Mouse (Mus musculus): ENCODE measurements around the gene Krtap27-1. TPM values are rescaled to one million over a fixed set of nuclear protein-coding genes. Genes with fewer than 3 reads are reported as not detected.

The Krtap27-1 gene
- not detected for total RNA-seq (2021)

- DNase-seq (ENCODE audit: extremely low spot score in 1 of 2, low spot score in 1 of 2): no peak
These were observed at the start of gene Krtap27-1 for GRCm38 (mm10) chr16:88671571-88671970. TSS of gene Krtap27-1 (minus strand) at chr16:88671671.

GRCm38 (mm10) chr16:88720031-88720430, 48.6 kb upstream of the Krtap27-1 start:
- no peak for DNase-seq (ENCODE audit: extremely low spot score in 1 of 2, low spot score in 1 of 2)

DNA sequence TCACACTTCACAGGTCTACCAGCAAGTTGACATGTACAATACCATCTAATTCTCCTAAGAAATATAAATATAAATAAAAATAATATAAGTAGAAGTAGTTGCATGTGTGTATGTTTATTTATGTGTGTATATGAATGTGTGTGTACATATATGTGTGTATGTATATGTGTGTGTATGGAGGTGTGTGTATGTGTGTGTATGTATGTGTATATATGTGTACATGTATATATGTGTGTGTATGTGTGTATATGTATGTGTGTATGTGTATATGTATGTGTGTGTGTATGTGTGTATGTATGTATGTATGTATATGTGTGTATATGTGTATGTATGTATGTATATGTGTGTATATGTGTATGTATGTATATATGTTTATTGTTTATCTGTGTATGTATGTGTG, 45.1 kb upstream of the Krtap27-1 start:
- no peak for DNase-seq (ENCODE audit: extremely low spot score in 1 of 2, low spot score in 1 of 2)

GRCm38 (mm10) chr16:88711245-88711644, 39.8 kb upstream of the Krtap27-1 start:
- DNase-seq (ENCODE audit: extremely low spot score in 1 of 2, low spot score in 1 of 2): no peak

DNA sequence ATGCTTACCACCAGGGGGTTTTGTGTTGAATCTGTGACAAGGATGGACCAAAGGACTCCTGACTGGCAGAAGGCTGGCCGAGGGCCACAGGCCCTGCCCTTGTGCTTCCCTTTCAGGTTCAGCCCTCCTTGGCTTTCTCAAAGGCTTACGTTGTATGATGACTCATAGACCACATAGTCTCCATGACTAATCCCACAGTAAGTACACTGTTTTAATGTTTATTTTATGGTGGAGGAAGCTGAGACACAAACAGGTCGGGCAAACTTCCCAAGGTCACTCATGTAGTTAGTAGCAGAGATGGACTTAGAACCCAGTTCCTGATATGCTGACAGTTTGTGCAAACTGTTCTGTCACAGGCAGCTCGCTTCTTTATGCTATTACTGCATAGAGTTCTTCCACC, 39.3 kb upstream of the Krtap27-1 start:
- no peak for DNase-seq (ENCODE audit: extremely low spot score in 1 of 2, low spot score in 1 of 2)

- DNase-seq (ENCODE audit: extremely low spot score in 1 of 2, low spot score in 1 of 2): no peak
These were observed 36.1 kb upstream of the Krtap27-1 start, which contains the start of gene 2310061N02Rik for GRCm38 (mm10) chr16:88707496-88708012. TSS of gene 2310061N02Rik (minus strand) at chr16:88707962.

DNA sequence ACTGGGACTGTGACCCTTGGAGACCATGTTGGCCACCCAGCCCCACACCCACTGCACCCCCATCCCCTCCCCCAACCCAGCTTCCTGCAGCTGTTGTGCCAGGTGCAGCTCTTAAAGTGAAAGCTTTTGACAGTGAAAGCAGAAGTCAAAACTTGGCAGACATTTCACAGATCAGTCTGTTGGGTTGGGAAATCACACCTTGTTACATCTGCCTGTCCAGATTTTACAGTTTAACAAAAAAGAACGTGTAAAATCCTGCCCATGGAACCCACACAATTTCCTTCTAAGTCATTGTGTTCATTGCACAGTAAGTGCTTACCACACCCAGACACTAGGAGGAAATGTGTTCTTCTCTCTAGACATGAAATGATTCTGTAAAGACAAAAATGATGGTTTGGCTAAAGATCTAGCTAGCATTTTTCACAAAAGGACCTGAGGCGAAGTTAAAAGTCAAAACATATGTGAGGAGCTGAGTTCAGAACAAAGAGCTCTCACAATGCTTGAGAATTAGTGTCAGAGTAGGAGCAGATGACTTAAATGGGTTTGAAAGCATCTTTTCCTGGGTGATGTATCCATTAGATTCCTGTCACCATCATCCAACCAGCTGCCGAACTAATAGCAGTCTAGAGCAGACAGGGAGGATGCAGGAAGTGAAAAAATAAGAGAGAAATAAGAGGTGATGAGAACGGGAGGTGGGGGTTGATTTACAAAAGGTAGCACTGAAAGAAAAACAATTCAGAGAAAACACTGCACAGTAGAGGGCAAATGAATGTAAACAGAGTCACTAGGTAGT, 29.8 kb upstream of the Krtap27-1 start:
- no peak for DNase-seq (ENCODE audit: extremely low spot score in 1 of 2, low spot score in 1 of 2)

- DNase-seq (ENCODE audit: extremely low spot score in 1 of 2, low spot score in 1 of 2): no peak
These were observed 24.8 kb upstream of the Krtap27-1 start for GRCm38 (mm10) chr16:88696256-88696655.

DNA sequence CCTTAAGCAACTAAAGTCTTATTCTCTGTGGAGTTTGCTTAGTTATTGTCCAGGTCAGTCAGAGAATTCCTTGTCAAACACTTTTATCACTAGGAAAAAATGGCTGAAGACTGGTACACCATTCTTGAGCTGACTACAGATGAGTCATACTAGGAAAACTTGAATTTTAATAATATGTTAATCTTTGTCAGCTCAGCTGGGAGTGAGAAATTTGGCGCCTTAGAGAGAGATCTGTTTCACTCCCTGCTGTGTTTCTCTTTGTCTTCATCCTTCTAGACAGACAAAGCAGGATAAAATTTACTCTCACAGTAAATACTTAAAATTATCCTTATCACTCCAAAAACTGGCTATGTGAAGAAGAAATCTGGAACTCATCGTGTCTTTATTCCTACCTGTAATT, 9.8 kb upstream of the Krtap27-1 start:
- DNase-seq (ENCODE audit: extremely low spot score in 1 of 2, low spot score in 1 of 2): no peak

DNA sequence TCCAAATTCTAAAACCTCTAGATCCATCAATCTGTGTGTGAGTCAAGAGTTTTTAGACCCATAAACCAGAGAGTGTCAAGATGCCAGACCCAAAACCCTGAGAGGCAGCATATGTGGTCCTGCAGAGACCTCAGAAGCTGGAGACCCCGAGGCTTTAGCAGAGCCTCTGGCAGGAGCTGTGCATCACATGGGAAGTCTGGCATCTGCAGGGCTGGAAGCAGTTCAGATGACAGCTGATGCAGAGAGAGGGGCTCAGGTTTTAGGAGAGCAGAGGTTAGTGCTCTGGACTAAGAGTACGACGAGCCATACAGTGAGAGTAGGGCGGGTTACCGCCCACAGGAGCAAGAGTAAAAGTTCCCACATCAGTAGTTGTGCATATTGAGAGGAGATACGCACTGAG, 7.6 kb upstream of the Krtap27-1 start:
- DNase-seq (ENCODE audit: extremely low spot score in 1 of 2, low spot score in 1 of 2): no peak

DNA sequence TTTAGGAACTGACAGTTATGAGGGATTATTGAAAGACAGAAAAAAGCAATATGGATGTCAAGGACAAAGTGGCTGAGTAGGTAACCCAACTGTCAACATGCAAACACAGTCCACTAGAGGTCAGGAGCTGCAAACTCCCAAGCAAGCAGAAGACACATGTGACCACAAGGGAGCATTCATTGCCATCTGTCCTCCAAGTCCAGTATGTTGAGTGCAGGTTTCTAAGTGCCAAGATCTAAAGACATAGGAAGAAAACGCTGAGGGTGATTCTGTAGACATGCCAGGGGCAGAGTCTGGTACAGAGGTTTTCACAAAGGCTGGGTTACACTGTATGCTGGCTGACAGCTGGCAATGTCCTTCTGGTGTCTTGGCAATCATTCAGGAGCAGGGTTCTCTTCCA, 14.0 kb downstream of the Krtap27-1 start:
- DNase-seq (ENCODE audit: extremely low spot score in 1 of 2, low spot score in 1 of 2): no peak

- DNase-seq (ENCODE audit: extremely low spot score in 1 of 2, low spot score in 1 of 2): no peak
These were observed 19.5 kb downstream of the Krtap27-1 start for GRCm38 (mm10) chr16:88651952-88652351.

DNA sequence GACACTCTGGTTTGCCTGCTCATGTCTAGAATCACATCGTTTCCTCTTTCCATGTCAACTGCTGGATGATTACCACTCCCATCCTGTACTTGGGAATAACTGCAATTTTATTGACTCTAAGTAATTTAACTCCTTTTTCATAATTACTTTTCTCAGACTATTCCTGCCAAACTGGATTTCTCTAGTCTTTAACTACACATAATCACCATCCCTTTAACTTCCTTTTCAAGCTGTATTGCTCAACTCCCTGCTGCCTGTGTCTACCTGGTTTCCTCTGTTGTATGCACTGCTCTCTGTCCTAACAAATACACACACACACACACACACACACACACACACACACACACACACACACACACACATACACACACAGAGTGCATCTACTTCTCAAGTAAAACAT, 20.4 kb downstream of the Krtap27-1 start:
- no peak for DNase-seq (ENCODE audit: extremely low spot score in 1 of 2, low spot score in 1 of 2)

- DNase-seq (ENCODE audit: extremely low spot score in 1 of 2, low spot score in 1 of 2): no peak
These were observed 24.1 kb downstream of the Krtap27-1 start, which contains the start of gene Krtap26-1 for GRCm38 (mm10) chr16:88647358-88647846. TSS of gene Krtap26-1 (minus strand) at chr16:88647796.

GRCm38 (mm10) chr16:88646366-88647111, 24.9 kb downstream of the Krtap27-1 start:
- DNase-seq (ENCODE audit: extremely low spot score in 1 of 2, low spot score in 1 of 2): no peak

GRCm38 (mm10) chr16:88640053-88640452, 31.4 kb downstream of the Krtap27-1 start:
- DNase-seq (ENCODE audit: extremely low spot score in 1 of 2, low spot score in 1 of 2): no peak

- DNase-seq (ENCODE audit: extremely low spot score in 1 of 2, low spot score in 1 of 2): no peak
These were observed 36.3 kb downstream of the Krtap27-1 start for GRCm38 (mm10) chr16:88635142-88635541.

DNA sequence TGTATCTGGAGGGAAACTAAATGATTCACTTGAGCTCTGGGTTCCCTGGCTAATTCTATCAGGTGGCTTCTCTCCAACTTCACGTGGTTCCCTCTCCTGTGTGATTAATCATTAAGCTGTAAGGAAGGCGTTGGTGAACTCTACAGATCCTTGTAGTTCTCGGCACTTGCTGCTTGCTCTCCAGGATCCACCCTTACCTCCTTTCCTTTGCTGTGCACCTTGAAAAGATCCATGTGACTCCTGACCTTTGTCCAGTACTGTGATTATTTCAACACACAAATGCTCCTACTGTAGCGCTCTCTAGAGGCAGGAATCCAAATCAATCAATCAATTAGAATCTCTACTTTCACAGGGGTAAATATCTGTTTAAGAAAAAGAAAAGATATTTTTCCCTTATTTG, 40.0 kb downstream of the Krtap27-1 start:
- DNase-seq (ENCODE audit: extremely low spot score in 1 of 2, low spot score in 1 of 2): no peak

DNA sequence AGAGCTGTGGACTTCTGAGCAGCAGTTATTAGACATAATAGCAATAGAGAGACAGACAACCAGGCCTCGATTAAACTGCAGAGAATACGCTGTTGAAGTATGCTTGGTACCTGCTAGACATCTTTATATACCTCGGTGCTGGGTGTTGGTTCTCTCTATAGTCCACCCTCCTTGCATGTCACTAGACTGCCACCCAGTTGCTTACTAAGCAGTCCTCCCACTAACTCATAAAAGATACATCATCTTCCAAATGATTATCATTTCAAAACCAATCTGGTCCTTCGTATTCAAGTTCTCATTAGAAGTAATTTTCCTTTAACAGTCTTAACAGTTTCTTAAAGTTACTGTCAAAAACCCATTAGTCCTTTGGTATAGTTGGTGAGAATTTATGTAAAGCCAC, 43.9 kb downstream of the Krtap27-1 start, which contains the start of gene 2310079G19Rik:
2310079G19Rik (minus strand) TSS at position 101 of the 400 bp plus-strand sequence.
- no peak for DNase-seq (ENCODE audit: extremely low spot score in 1 of 2, low spot score in 1 of 2)
